Mouse (Mus musculus) forebrain, postnatal 0 days (tissue): ENCODE measurements around the gene Cryz. TPM values are rescaled to one million over a fixed set of nuclear protein-coding genes. Genes with fewer than 3 reads are reported as not detected.

Source experiments
- ATAC-seq: fragments of 200-750 bp; cut with Nextera tagmentation; 2 replicates; pipeline ENCODE4 v1.8.0; 2017; ENCODE audit warnings: mild to moderate bottlenecking, moderate library complexity
- DNase-seq: peaks from one replicate; pipeline ENCODE4 v3.0.0-alpha.2; 2015
- H3K27ac ChIP-seq: fragments of 300-500 bp; sonication (generic); 2 replicates; pipeline ENCODE4 v1.5.1; 2014; ENCODE audit warnings: low read depth, mild to moderate bottlenecking, antibody characterized with exemption, low read length, moderate library complexity, mixed read lengths
- H3K27me3 ChIP-seq: fragments of 300-500 bp; sonication (generic); 2 replicates; pipeline ENCODE4 v1.6.1; 2014; ENCODE audit warnings: mild to moderate bottlenecking, low read length, mixed read lengths; ENCODE audit not compliant: insufficient read depth
- H3K36me3 ChIP-seq: fragments of 300-500 bp; sonication (generic); 2 replicates; pipeline ENCODE4 v1.6.1; 2014; ENCODE audit warnings: mild to moderate bottlenecking, moderate library complexity; ENCODE audit not compliant: insufficient read depth
- H3K4me1 ChIP-seq: fragments of 300-500 bp; sonication (generic); 2 replicates; pipeline ENCODE4 v1.6.1; 2014; ENCODE audit warnings: antibody characterized with exemption; ENCODE audit not compliant: insufficient read depth
- H3K4me2 ChIP-seq: fragments of 300-500 bp; sonication (generic); 2 replicates; pipeline ENCODE4 v1.6.1; 2014; ENCODE audit warnings: low read depth, mild to moderate bottlenecking, moderate library complexity
- H3K4me3 ChIP-seq: fragments of 300-500 bp; sonication (generic); 2 replicates; pipeline ENCODE4 v1.5.1; 2014; ENCODE audit warnings: low read depth, low read length, mixed read lengths
- H3K9ac ChIP-seq: fragments of 300-500 bp; sonication (generic); 2 replicates; pipeline ENCODE4 v1.6.1; 2014; ENCODE audit warnings: mild to moderate bottlenecking
- H3K9me3 ChIP-seq: fragments of 300-500 bp; sonication (generic); 2 replicates; pipeline ENCODE4 v1.6.1; 2016; ENCODE audit warnings: low read length
- CTCF ChIP-seq: sonication (generic); IDR thresholded peaks from 2 replicates; pipeline ENCODE4 v1.5.1; 2016; ENCODE audit warnings: antibody characterized with exemption, control low read depth, low read depth
- WGBS: fragments of 180-500 bp; shearing (Covaris S2); extraction: QIAGEN DNeasy Blood & Tissue Kit; methylation state at CpG from one replicate; pipeline ENCODE4 v1.1.7; 2014; 5-methylcytosine and 5-hydroxymethylcytosine counted together
- polyA plus RNA-seq: library from polyadenylated mRNA; unstranded; fragments of >200 nt; fragmentation: Nextera tagmentation; extraction: Ambion mirVana; gene quantifications from 2 replicates; pipeline ENCODE4 v1.2.1, GENCODE M21; 2015
- total RNA-seq: library from RNA; depleted of rRNA; stranded (reverse); fragments of >200 nt; gene quantifications from 2 replicates; pipeline ENCODE4 v1.2.3, GENCODE M21; 2014

The Cryz gene
- total and polyA plus RNA-seq, 2 experiments from 2014 or later = 11.6 to 13.9 TPM

GRCm38 (mm10) chr3:154633091-154633490 is 36.6 kb downstream of the Cryz start:
- Histone ChIP-seq H3K36me3 (no peaks in the 10 kb centered on the region), H3K9ac (no peak overlapping the region), H3K27me3 (no peaks in the 10 kb centered on the region), H3K4me3 (no peak overlapping the region), H3K27ac (no peak overlapping the region), H3K4me1 (no peaks in the 10 kb centered on the region), H3K9me3 (no peaks in the 10 kb centered on the region), H3K4me2 (no peak overlapping the region)
- DNase-seq (no peak), ATAC-seq (no peak)
- WGBS = 57% methylated on average over 5 of the region's 5 CpGs
- TF ChIP-seq CTCF = no peak

- peak; percentile 62 for TF ChIP-seq CTCF
- Histone ChIP-seq H3K4me3 (peak overlapping the region; percentile 24), H3K36me3 (no peaks in the 10 kb centered on the region), H3K4me1 (no peaks in the 10 kb centered on the region), H3K27me3 (no peaks in the 10 kb centered on the region), H3K27ac (no peak overlapping the region), H3K4me2 (peak overlapping the region; percentile 45), H3K9me3 (no peaks in the 10 kb centered on the region), H3K9ac (no peak overlapping the region)
- WGBS = 34% methylated on average over 29 of the region's 29 CpGs
- DNase-seq = peak; percentile 79
- ATAC-seq = peak; percentile 85
Measured at GRCm38 (mm10) chr3:154646638-154647442, 50.3 kb downstream of the Cryz start.

GRCm38 (mm10) chr3:154647443-154647780 is 50.9 kb downstream of the Cryz start:
- peak; percentile 58; the same call in 1 of the 2 replicates for ATAC-seq
- H3K4me2 ChIP-seq = peak overlapping the region; percentile 45

GRCm38 (mm10) chr3:154649411-154650285 is 53.1 kb downstream of the Cryz start:
- no peak for TF ChIP-seq CTCF
- no peak overlapping the region for H3K4me3 ChIP-seq
- H3K36me3 ChIP-seq = no peaks in the 10 kb centered on the region
- no peak overlapping the region for H3K9ac ChIP-seq
- ATAC-seq (no peak), DNase-seq (no peak)
- H3K27me3 ChIP-seq = no peaks in the 10 kb centered on the region
- WGBS = 50% methylated on average over 20 of the region's 20 CpGs
- no peaks in the 10 kb centered on the region for H3K9me3 ChIP-seq
- peaks cover 7% of the 10 kb centered on the region for H3K4me1 ChIP-seq
- no peak overlapping the region for H3K27ac ChIP-seq
- no peak overlapping the region for H3K4me2 ChIP-seq

More at GRCm38 (mm10) chr3:154647443-154647780, 50.9 kb downstream of the Cryz start:
- Histone ChIP-seq H3K4me3 (peak overlapping the region; percentile 24; the same call in 1 of the 2 replicates), H3K27ac (no peak overlapping the region), H3K27me3 (no peaks in the 10 kb centered on the region), H3K36me3 (no peaks in the 10 kb centered on the region), H3K9me3 (no peaks in the 10 kb centered on the region), H3K4me1 (no peaks in the 10 kb centered on the region), H3K9ac (no peak overlapping the region)
- 40% methylated on average over 7 of the region's 7 CpGs for WGBS
- no peak for DNase-seq
- no peak for TF ChIP-seq CTCF

GRCm38 (mm10) chr3:154651192-154651821 is 54.8 kb downstream of the Cryz start:
- ATAC-seq (no peak), DNase-seq (no peak)
- Histone ChIP-seq H3K4me1 (peaks cover 7% of the 10 kb centered on the region), H3K9ac (no peak overlapping the region), H3K27me3 (no peaks in the 10 kb centered on the region), H3K4me3 (no peak overlapping the region), H3K9me3 (no peaks in the 10 kb centered on the region), H3K4me2 (no peak overlapping the region), H3K36me3 (no peaks in the 10 kb centered on the region), H3K27ac (no peak overlapping the region)
- TF ChIP-seq CTCF = no peak
- 84% methylated on average over 10 of the region's 10 CpGs for WGBS

GRCm38 (mm10) chr3:154652581-154653420 is 56.3 kb downstream of the Cryz start:
- Histone ChIP-seq H3K27ac (no peak overlapping the region), H3K4me2 (no peak overlapping the region)
- TF ChIP-seq CTCF = peak; percentile 97

More at GRCm38 (mm10) chr3:154652581-154653420, 56.3 kb downstream of the Cryz start:
- DNase-seq (peak; percentile 89), ATAC-seq (peak; percentile 87)
- H3K9me3 ChIP-seq = no peaks in the 10 kb centered on the region
- WGBS = 41% methylated on average over 24 of the region's 24 CpGs
- H3K9ac ChIP-seq = no peak overlapping the region
- peaks cover 7% of the 10 kb centered on the region for H3K4me1 ChIP-seq
- no peak overlapping the region for H3K4me3 ChIP-seq
- H3K36me3 ChIP-seq = no peaks in the 10 kb centered on the region
- no peaks in the 10 kb centered on the region for H3K27me3 ChIP-seq
